Mouse (Mus musculus): ENCODE measurements around the gene Ppard. TPM values are rescaled to one million over a fixed set of nuclear protein-coding genes. Genes with fewer than 3 reads are reported as not detected.
A peak's percentile ranks its signal among the peaks of the same experiment; 100 is the strongest.

Ppard gene
- 1.5 and 2.2 TPM in 2 replicates for polyA plus RNA-seq (2016; fragmentation: Nextera tagmentation; extraction: Ambion mirVana)

GRCm38 (mm10) chr17:28232475-28233060 is at the start of gene Ppard:
Gene Ppard, plus strand, starts transcription at chr17:28232700.
- peak; percentile 89 for ATAC-seq (ENCODE audit: low FRiP score, low read depth)
- H3K9me3 ChIP-seq = no peaks in the 10 kb centered on the region
- peak within 1 kb of the TSS; percentile 58 for H3K27ac ChIP-seq (replicated peaks)
- H3K9ac ChIP-seq (replicated peaks) = peak within 1 kb of the TSS; percentile 82
- H3K4me3 ChIP-seq = peak within 1 kb of the TSS; percentile 70
- H3K4me1 ChIP-seq = peaks cover 7% of the 10 kb centered on the region
- H3K4me2 ChIP-seq (replicated peaks) = peak within 1 kb of the TSS; percentile 91
- peaks cover 12% of the 10 kb centered on the region; the same call in 1 of the 2 replicates for H3K27me3 ChIP-seq
- no peaks in the 10 kb centered on the region for H3K36me3 ChIP-seq
- under 1% methylated on average over 43 of the region's 57 CpGs for WGBS

GRCm38 (mm10) chr17:28184971-28185638 is 47.4 kb upstream of the Ppard start:
- peaks cover 5% of the 10 kb centered on the region for H3K4me1 ChIP-seq
- no peak overlapping the region for H3K9ac ChIP-seq (replicated peaks)
- ATAC-seq (ENCODE audit: low FRiP score, low read depth) = no peak
- H3K9me3 ChIP-seq = no peaks in the 10 kb centered on the region
- no peak overlapping the region for H3K27ac ChIP-seq (replicated peaks)
- H3K36me3 ChIP-seq = peaks cover 12% of the 10 kb centered on the region
- no peak overlapping the region for H3K4me2 ChIP-seq (replicated peaks)
- H3K4me3 ChIP-seq = no peak overlapping the region
- WGBS = 90% methylated on average over 7 of the region's 7 CpGs
- no peaks in the 10 kb centered on the region for H3K27me3 ChIP-seq

GRCm38 (mm10) chr17:28188313-28188712 is 44.2 kb upstream of the Ppard start:
- 93% methylated on average over 5 of the region's 5 CpGs for WGBS
- Histone ChIP-seq H3K4me3 (no peak overlapping the region), H3K36me3 (peaks cover 32% of the 10 kb centered on the region)

GRCm38 (mm10) chr17:28192754-28193153 is 39.7 kb upstream of the Ppard start:
- no peaks in the 10 kb centered on the region for H3K27me3 ChIP-seq
- ATAC-seq (ENCODE audit: low FRiP score, low read depth) = no peak
- no peak overlapping the region for H3K4me3 ChIP-seq
- 80% methylated on average over 1 of the region's 1 CpGs for WGBS
- H3K27ac ChIP-seq (replicated peaks) = no peak overlapping the region
- H3K9me3 ChIP-seq = no peaks in the 10 kb centered on the region
- H3K4me2 ChIP-seq (replicated peaks) = no peak overlapping the region
- H3K4me1 ChIP-seq = no peaks in the 10 kb centered on the region
- peaks cover 70% of the 10 kb centered on the region for H3K36me3 ChIP-seq
- H3K9ac ChIP-seq (replicated peaks) = no peak overlapping the region

More at GRCm38 (mm10) chr17:28188313-28188712, 44.2 kb upstream of the Ppard start:
- no peaks in the 10 kb centered on the region for H3K9me3 ChIP-seq
- H3K9ac ChIP-seq (replicated peaks) = no peak overlapping the region
- H3K4me1 ChIP-seq = no peaks in the 10 kb centered on the region
- no peaks in the 10 kb centered on the region for H3K27me3 ChIP-seq
- H3K4me2 ChIP-seq (replicated peaks) = no peak overlapping the region
- no peak overlapping the region for H3K27ac ChIP-seq (replicated peaks)
- no peak for ATAC-seq (ENCODE audit: low FRiP score, low read depth)

- ATAC-seq (ENCODE audit: low FRiP score, low read depth) = no peak
- WGBS = 82% methylated on average over 3 of the region's 3 CpGs
- Histone ChIP-seq H3K36me3 (peaks cover 78% of the 10 kb centered on the region), H3K9ac (replicated peaks) (no peak overlapping the region), H3K4me1 (no peaks in the 10 kb centered on the region), H3K27ac (replicated peaks) (no peak overlapping the region), H3K27me3 (no peaks in the 10 kb centered on the region), H3K4me3 (no peak overlapping the region), H3K4me2 (replicated peaks) (no peak overlapping the region), H3K9me3 (no peaks in the 10 kb centered on the region)
Measured at GRCm38 (mm10) chr17:28193559-28193958, 38.9 kb upstream of the Ppard start.

- Histone ChIP-seq H3K9ac (replicated peaks) (no peak overlapping the region), H3K4me2 (replicated peaks) (no peak overlapping the region), H3K4me3 (no peak overlapping the region), H3K36me3 (peaks cover 85% of the 10 kb centered on the region), H3K27ac (replicated peaks) (no peak overlapping the region), H3K27me3 (no peaks in the 10 kb centered on the region), H3K9me3 (no peaks in the 10 kb centered on the region), H3K4me1 (no peaks in the 10 kb centered on the region)
- WGBS = 97% methylated on average over 10 of the region's 10 CpGs
- no peak for ATAC-seq (ENCODE audit: low FRiP score, low read depth)
Measured at GRCm38 (mm10) chr17:28195033-28195432, 37.5 kb upstream of the Ppard start.

GRCm38 (mm10) chr17:28197646-28198045 is 34.9 kb upstream of the Ppard start:
- Histone ChIP-seq H3K4me3 (no peak overlapping the region), H3K9ac (replicated peaks) (no peak overlapping the region), H3K27ac (replicated peaks) (no peak overlapping the region), H3K9me3 (no peaks in the 10 kb centered on the region), H3K27me3 (no peaks in the 10 kb centered on the region), H3K4me1 (no peaks in the 10 kb centered on the region), H3K36me3 (peaks cover 91% of the 10 kb centered on the region), H3K4me2 (replicated peaks) (no peak overlapping the region)
- 74% methylated on average over 18 of the region's 18 CpGs for whole genome bisulfite sequencing
- no peak for ATAC-seq (ENCODE audit: low FRiP score, low read depth)

GRCm38 (mm10) chr17:28201982-28202381 is 30.5 kb upstream of the Ppard start:
- Histone ChIP-seq H3K36me3 (peaks cover 69% of the 10 kb centered on the region), H3K4me1 (no peaks in the 10 kb centered on the region), H3K27ac (replicated peaks) (no peak overlapping the region), H3K9me3 (no peaks in the 10 kb centered on the region), H3K4me3 (no peak overlapping the region), H3K4me2 (replicated peaks) (no peak overlapping the region), H3K9ac (replicated peaks) (no peak overlapping the region), H3K27me3 (no peaks in the 10 kb centered on the region)
- 84% methylated on average over 14 of the region's 14 CpGs for WGBS
- ATAC-seq (ENCODE audit: low FRiP score, low read depth) = no peak

- no peaks in the 10 kb centered on the region for H3K27me3 ChIP-seq
- 0 out of 2 replicates have a peak, but pooled peaks have one; percentile 27 for ATAC-seq (ENCODE audit: low FRiP score, low read depth)
- H3K4me1 ChIP-seq = no peaks in the 10 kb centered on the region
- no peaks in the 10 kb centered on the region for H3K9me3 ChIP-seq
- peaks cover 49% of the 10 kb centered on the region for H3K36me3 ChIP-seq
- no peak overlapping the region for H3K27ac ChIP-seq (replicated peaks)
- 42% methylated on average over 14 of the region's 14 CpGs for WGBS
- no peak overlapping the region for H3K9ac ChIP-seq (replicated peaks)
- H3K4me3 ChIP-seq = no peak overlapping the region
- no peak overlapping the region for H3K4me2 ChIP-seq (replicated peaks)
Measured at GRCm38 (mm10) chr17:28204052-28204720, 28.3 kb upstream of the Ppard start.

GRCm38 (mm10) chr17:28205443-28205842 is 27.1 kb upstream of the Ppard start:
- H3K9me3 ChIP-seq = no peaks in the 10 kb centered on the region
- H3K27ac ChIP-seq (replicated peaks) = no peak overlapping the region
- no peak overlapping the region for H3K4me3 ChIP-seq
- H3K4me1 ChIP-seq = no peaks in the 10 kb centered on the region
- no peak overlapping the region for H3K4me2 ChIP-seq (replicated peaks)
- H3K9ac ChIP-seq (replicated peaks) = no peak overlapping the region
- H3K27me3 ChIP-seq = no peaks in the 10 kb centered on the region
- WGBS = 92% methylated on average over 8 of the region's 8 CpGs
- ATAC-seq (ENCODE audit: low FRiP score, low read depth) = no peak
- H3K36me3 ChIP-seq = peaks cover 38% of the 10 kb centered on the region

- WGBS = 80% methylated on average over 8 of the region's 8 CpGs
Measured at GRCm38 (mm10) chr17:28207092-28207491, 25.4 kb upstream of the Ppard start.

More at GRCm38 (mm10) chr17:28207092-28207491, 25.4 kb upstream of the Ppard start:
- Histone ChIP-seq H3K4me2 (replicated peaks) (no peak overlapping the region), H3K9me3 (no peaks in the 10 kb centered on the region), H3K4me1 (no peaks in the 10 kb centered on the region), H3K27ac (replicated peaks) (peak overlapping the region; percentile 50; the same call in 1 of the 2 replicates), H3K4me3 (no peak overlapping the region), H3K36me3 (peaks cover 21% of the 10 kb centered on the region), H3K9ac (replicated peaks) (peak overlapping the region; percentile 20; the same call in 1 of the 2 replicates), H3K27me3 (no peaks in the 10 kb centered on the region)
- no peak for ATAC-seq (ENCODE audit: low FRiP score, low read depth)
